In the genomic region with DNA sequence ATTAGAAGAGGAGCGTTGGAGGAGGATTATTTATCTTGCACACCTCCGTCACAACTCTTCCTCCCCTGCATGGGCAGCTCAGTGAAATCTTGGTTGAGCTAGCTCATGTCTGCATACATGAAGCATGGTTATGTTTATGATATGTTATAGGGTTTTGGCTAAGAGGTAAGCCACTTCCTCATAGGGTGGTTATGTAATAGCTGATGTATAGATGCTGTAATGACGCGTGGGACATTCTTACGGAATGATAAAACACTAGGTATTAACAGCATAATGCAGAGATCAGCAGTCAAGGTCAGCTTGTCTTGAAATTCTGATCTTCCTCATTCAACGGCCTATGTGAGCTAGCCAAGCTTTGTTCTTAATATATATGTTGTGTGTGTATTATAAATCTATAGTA, we compare ENCODE assay signal across 29 mouse cellular contexts.
"Had no signal": no experiment of that assay in that cellular context is flagged by ENCODE, and none has a peak within 500 bp of the region (broad histone marks: within the 10 kb centered on the region; RNA-seq: fewer than 3 reads in every experiment).

No protein-coding gene starts in this region.

- DNase-seq: cerebellum, adult 18-20 months; cerebellum, adult 2 months; cerebellum, adult 8-10 months; cerebellum, adult 9-10 months; cerebellum, adult 9-11 months; cerebellum, postnatal 10 days; cerebellum, postnatal 14 days; cerebellum, postnatal 25 days; cerebellum, postnatal 36 days; embryo, embryonic 11 days; forebrain, postnatal 0 days; gastrocnemius, adult 2 months; gastrocnemius, postnatal 10 days; gastrocnemius, postnatal 14 days; gastrocnemius, postnatal 25 days; gastrocnemius, postnatal 36 days; heart, adult 11 months; heart, adult 18-20 months had no signal

- H3K4me3 ChIP-seq: embryonic facial prominence, embryonic 10.5 days; embryonic facial prominence, embryonic 12.5 days; embryonic facial prominence, embryonic 13.5 days; embryonic facial prominence, embryonic 15.5 days; erythroblast, embryonic 14.5 days; forebrain, embryonic 10.5 days; forebrain, embryonic 12.5 days; forebrain, embryonic 13.5 days; forebrain, embryonic 15.5 days; gastrocnemius, adult 2 months had no signal

- H3K9ac ChIP-seq: embryonic facial prominence, embryonic 12.5 days; embryonic facial prominence, embryonic 13.5 days; embryonic facial prominence, embryonic 15.5 days; forebrain, embryonic 12.5 days; forebrain, embryonic 13.5 days; forebrain, embryonic 15.5 days; forebrain, postnatal 0 days had no signal

- H3K27ac ChIP-seq: embryonic facial prominence, embryonic 10.5 days; embryonic facial prominence, embryonic 12.5 days; embryonic facial prominence, embryonic 13.5 days; embryonic facial prominence, embryonic 15.5 days; forebrain, embryonic 10.5 days; forebrain, embryonic 12.5 days; forebrain, embryonic 13.5 days; forebrain, embryonic 15.5 days; gastrocnemius, adult 2 months had no signal

- ATAC-seq: forebrain, embryonic 13.5 days; forebrain, embryonic 14.5 days; forebrain, embryonic 15.5 days; forebrain, embryonic 16.5 days; forebrain, postnatal 0 days had no signal

- H3K4me2 ChIP-seq: embryonic facial prominence, embryonic 12.5 days; embryonic facial prominence, embryonic 13.5 days; embryonic facial prominence, embryonic 15.5 days; forebrain, embryonic 12.5 days; forebrain, embryonic 13.5 days; forebrain, embryonic 15.5 days had no signal

- H3K9me3 ChIP-seq: embryonic facial prominence, embryonic 10.5 days; embryonic facial prominence, embryonic 12.5 days; embryonic facial prominence, embryonic 13.5 days; embryonic facial prominence, embryonic 15.5 days; forebrain, embryonic 10.5 days; forebrain, embryonic 12.5 days; forebrain, embryonic 13.5 days; forebrain, embryonic 15.5 days had no signal

- H3K27me3 ChIP-seq: embryonic facial prominence, embryonic 12.5 days; embryonic facial prominence, embryonic 13.5 days; embryonic facial prominence, embryonic 15.5 days; forebrain, embryonic 12.5 days; forebrain, embryonic 13.5 days; forebrain, embryonic 15.5 days had no signal

- H3K36me3 ChIP-seq: embryonic facial prominence, embryonic 10.5 days; embryonic facial prominence, embryonic 12.5 days; embryonic facial prominence, embryonic 13.5 days; embryonic facial prominence, embryonic 15.5 days; forebrain, embryonic 10.5 days; forebrain, embryonic 12.5 days; forebrain, embryonic 15.5 days had no signal

- H3K4me1 ChIP-seq: embryonic facial prominence, embryonic 10.5 days; embryonic facial prominence, embryonic 12.5 days; embryonic facial prominence, embryonic 13.5 days; embryonic facial prominence, embryonic 15.5 days; forebrain, embryonic 10.5 days; forebrain, embryonic 15.5 days had no signal
